Mouse (Mus musculus) lung, embryonic 14.5 days (tissue): Measurements from ENCODE around the gene Arf3. TPM values are rescaled to one million over a fixed set of nuclear protein-coding genes. Genes with fewer than 3 reads are reported as not detected.
A peak's percentile ranks its signal among the peaks of the same experiment; 100 is the strongest.

Experiments used
- ATAC-seq: fragments of 200-750 bp; cut with Nextera tagmentation; 2 replicates; pipeline ENCODE4 v1.8.0; 2017; ENCODE audit warnings: mild to moderate bottlenecking, moderate TSS enrichment, moderate library complexity; ENCODE audit not compliant: insufficient read depth
- DNase-seq: peaks from one replicate; pipeline ENCODE4 v3.0.0-alpha.2; 2015
- H3K27ac ChIP-seq: fragments of 300-500 bp; sonication (generic); 2 replicates; pipeline ENCODE4 v1.5.1; 2014; ENCODE audit warnings: low read depth, mild to moderate bottlenecking, moderate library complexity
- H3K27me3 ChIP-seq: fragments of 300-500 bp; sonication (generic); 2 replicates; pipeline ENCODE4 v1.6.1; 2014; ENCODE audit warnings: low read length, control low read depth; ENCODE audit not compliant: insufficient read depth
- H3K36me3 ChIP-seq: fragments of 300-500 bp; sonication (generic); 2 replicates; pipeline ENCODE4 v1.6.1; 2014; ENCODE audit warnings: control low read depth; ENCODE audit not compliant: insufficient read depth
- H3K4me1 ChIP-seq: fragments of 300-500 bp; sonication (generic); 2 replicates; pipeline ENCODE4 v1.6.1; 2014; ENCODE audit warnings: antibody characterized with exemption, control low read depth; ENCODE audit not compliant: insufficient read depth
- H3K4me2 ChIP-seq: fragments of 300-500 bp; sonication (generic); 2 replicates; pipeline ENCODE4 v1.6.1; 2014; ENCODE audit warnings: mild to moderate bottlenecking
- H3K4me3 ChIP-seq: fragments of 300-500 bp; sonication (generic); 2 replicates; pipeline ENCODE4 v1.5.1; 2014; ENCODE audit warnings: low read depth, low read length
- H3K9ac ChIP-seq: fragments of 300-500 bp; sonication (generic); 2 replicates; pipeline ENCODE4 v1.6.1; 2014
- H3K9me3 ChIP-seq: fragments of 300-500 bp; sonication (generic); 2 replicates; pipeline ENCODE4 v1.6.1; 2016; ENCODE audit warnings: low read depth, low read length, control low read depth
- CTCF ChIP-seq: IDR thresholded peaks from 2 replicates; pipeline ENCODE4 v1.5.1; 2016; ENCODE audit warnings: antibody characterized with exemption, low read depth
- whole genome bisulfite sequencing: fragments of 180-500 bp; shearing (Covaris S2); extraction: QIAGEN DNeasy Blood & Tissue Kit; methylation state at CpG from one replicate; pipeline ENCODE4 v1.1.7; 2014; 5-methylcytosine and 5-hydroxymethylcytosine counted together
- polyA plus RNA-seq: library from polyadenylated mRNA; unstranded; fragments of >200 nt; fragmentation: Nextera tagmentation; extraction: Ambion mirVana; gene quantifications from 2 replicates; pipeline ENCODE4 v1.2.1, GENCODE M21; 2014

Arf3 gene
- polyA plus RNA-seq, 1 experiment from 2014 or later, result 42.5 TPM

DNA sequence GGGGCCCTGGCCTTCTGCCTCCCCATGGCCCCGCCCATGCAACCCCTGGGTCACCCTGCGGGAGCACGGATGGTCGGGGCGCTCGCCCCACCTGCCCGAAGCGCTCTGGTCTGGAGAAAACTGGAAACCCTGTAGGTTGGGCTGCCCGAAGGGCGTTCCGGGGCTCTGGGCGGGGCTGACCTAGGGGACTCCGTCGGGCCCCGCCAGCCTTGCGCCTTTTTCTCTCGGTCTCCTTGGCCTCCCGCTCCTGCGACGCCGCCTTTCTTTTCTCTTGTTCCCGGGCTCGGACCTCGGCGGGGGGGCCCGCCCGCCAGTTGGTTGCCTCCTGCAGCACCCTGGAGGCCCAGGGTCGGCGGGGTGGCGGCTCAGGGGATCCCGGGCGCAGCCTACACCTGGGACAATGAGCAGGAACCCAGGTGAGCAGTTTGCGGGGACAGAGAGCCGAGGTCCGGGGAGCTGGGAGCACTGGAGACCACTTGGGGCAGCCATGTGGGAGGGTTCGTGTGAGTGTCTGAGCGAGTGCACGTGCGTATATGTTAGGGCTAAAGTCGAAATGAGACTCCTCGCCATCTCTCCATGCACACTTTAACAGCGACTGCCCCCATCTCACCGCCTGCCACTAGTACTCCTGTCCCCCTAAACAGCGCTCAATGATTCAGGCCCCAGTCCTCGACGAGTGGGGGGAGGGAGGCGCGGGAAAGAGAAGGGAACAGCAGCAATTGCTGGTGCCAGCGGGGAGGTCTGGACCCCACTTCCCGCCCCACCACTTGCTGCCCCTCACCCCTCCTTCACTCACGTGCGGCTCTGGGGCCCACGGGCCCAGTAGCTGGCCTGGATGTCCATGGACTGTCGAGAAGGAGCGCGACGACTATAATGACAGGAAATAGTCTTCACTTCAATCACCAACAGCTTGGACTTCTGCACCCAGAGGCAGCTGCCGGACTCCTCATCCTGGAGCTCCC is 44.1 kb upstream of the Arf3 start:
- H3K4me1 ChIP-seq, result peaks cover 9% of the 10 kb centered on the region; the same call in 1 of the 2 replicates
- H3K27me3 ChIP-seq, result peaks cover 81% of the 10 kb centered on the region
- peaks cover 11% of the 10 kb centered on the region for H3K36me3 ChIP-seq
- H3K9ac ChIP-seq, result peak overlapping the region; percentile 18; the same call in 1 of the 2 replicates
- WGBS, result 1% methylated on average over 58 of the region's 58 CpGs
- DNase-seq (peak; percentile 56), ATAC-seq (peak; percentile 9; the same call in 1 of the 2 replicates)
- peak overlapping the region; percentile 45 for H3K4me3 ChIP-seq
- no peak for TF ChIP-seq CTCF
- peak overlapping the region; percentile 76 for H3K4me2 ChIP-seq
- no peak overlapping the region for H3K27ac ChIP-seq
- H3K9me3 ChIP-seq, result no peaks in the 10 kb centered on the region

DNA sequence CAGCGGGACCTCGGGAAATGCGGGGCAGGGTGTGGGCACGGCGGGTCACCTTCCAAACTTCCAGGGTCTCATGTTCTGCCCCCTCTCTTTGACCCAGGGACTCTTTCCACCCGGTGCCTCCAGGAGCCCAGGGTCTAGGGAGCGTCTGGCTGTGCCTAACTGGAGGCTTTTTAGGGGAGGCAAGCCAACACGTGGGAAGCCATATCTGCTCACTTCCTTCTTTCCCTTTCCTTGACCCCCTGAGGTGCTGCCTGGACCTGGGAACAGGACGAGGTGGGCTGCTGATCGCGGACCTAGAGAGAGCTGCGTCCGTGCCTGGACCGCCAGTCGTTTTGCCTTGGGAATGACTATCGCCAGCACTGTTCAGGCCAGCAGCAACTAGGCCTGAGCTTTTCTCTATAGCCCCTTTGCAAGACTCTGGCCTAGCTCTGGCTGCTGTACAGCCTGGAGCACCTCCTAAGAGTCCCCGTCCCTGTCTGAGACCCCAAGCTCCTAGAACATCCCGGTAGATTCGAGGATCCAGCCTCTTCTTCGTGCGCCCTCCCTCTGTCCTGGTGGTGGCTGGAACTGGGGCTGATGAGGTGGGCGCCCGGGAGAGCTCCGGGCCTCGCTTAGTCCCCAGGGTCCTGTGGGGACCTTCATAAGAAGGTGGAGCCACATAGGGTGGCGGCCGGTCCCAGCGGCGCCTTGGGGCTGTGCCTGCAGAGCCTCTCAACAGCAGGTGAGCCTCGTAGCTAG is 43.2 kb upstream of the Arf3 start:
- no peak for TF ChIP-seq CTCF
- H3K4me3 ChIP-seq, result peak overlapping the region; percentile 45
- peaks cover 6% of the 10 kb centered on the region for H3K36me3 ChIP-seq
- H3K27me3 ChIP-seq, result peaks cover 89% of the 10 kb centered on the region
- H3K4me1 ChIP-seq, result peaks cover 9% of the 10 kb centered on the region; the same call in 1 of the 2 replicates
- peak overlapping the region; percentile 83 for H3K4me2 ChIP-seq
- H3K27ac ChIP-seq, result no peak overlapping the region
- WGBS, result 13% methylated on average over 30 of the region's 30 CpGs
- ATAC-seq, result no peak
- DNase-seq, result no peak
- H3K9ac ChIP-seq, result peak overlapping the region; percentile 18; the same call in 1 of the 2 replicates
- H3K9me3 ChIP-seq, result no peaks in the 10 kb centered on the region

DNA sequence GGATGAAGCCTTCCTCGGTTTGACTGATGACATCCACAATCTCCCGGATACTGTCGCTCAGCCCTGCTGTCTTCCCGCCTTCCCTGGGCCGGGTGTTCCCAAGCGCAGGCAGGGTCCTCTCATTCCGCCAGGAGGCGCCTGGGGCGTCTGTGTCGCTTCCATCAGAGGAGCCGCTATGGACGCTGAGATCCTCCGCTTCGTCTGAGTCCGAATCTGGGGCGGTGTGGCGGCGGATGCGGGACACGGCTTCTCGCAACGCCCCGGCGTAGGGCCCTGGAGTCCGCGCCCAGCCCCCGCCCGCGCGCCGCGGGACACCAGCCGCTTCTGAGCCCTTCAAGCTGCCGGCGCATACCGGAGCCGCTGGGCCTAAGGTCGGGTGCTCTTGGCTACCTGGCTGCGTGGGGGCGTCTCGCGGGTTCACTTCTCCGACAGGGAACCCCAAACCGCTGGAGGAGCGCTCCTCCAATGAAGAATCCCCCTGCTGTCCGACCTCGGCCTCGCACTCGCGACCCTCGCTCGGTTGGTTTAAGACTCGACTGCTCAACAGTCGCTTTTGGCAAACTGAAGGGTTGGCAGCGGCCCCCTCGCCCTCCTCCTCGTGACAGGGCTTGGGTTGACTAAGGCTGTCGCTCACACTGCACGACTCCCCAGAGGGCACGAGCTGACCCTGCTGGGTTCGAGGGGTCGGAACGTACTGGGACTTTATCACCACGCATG is 42.5 kb upstream of the Arf3 start:
- no peaks in the 10 kb centered on the region for H3K9me3 ChIP-seq
- DNase-seq, result peak; percentile 89
- H3K36me3 ChIP-seq, result no peaks in the 10 kb centered on the region
- peak; percentile 42 for ATAC-seq
- H3K27ac ChIP-seq, result no peak overlapping the region
- H3K9ac ChIP-seq, result peak overlapping the region; percentile 40
- H3K4me3 ChIP-seq, result peak overlapping the region; percentile 45
- peak; percentile 79 for TF ChIP-seq CTCF
- peaks cover 97% of the 10 kb centered on the region for H3K27me3 ChIP-seq
- H3K4me1 ChIP-seq, result peaks cover 9% of the 10 kb centered on the region; the same call in 1 of the 2 replicates
- whole genome bisulfite sequencing, result 1% methylated on average over 64 of the region's 64 CpGs
- peak overlapping the region; percentile 83 for H3K4me2 ChIP-seq

DNA sequence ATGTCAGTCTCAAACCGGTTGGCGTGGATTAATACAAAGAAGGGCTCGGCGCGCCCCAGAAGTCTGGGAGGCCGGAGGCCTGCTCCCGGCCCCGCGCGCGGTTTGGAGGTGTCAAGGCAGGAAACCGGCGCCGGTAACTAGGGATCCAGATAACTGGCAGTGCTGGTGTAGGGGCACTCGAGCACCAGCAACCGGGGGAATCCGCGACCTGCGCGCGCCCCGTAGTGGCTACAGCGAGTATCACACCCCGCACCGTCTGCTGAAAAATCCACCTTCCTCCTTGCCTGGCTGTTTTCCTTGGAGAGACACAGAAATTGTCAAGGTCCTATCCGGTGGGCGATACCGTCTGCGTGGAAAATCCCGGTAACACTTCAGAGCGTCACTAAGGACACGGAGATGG is 41.0 kb upstream of the Arf3 start:
- under 1% methylated on average over 32 of the region's 32 CpGs for WGBS
- no peaks in the 10 kb centered on the region for H3K9me3 ChIP-seq
- H3K36me3 ChIP-seq, result no peaks in the 10 kb centered on the region
- H3K9ac ChIP-seq, result no peak overlapping the region
- H3K4me3 ChIP-seq, result no peak overlapping the region
- peaks cover 9% of the 10 kb centered on the region; the same call in 1 of the 2 replicates for H3K4me1 ChIP-seq
- H3K27me3 ChIP-seq, result peaks cover 100% of the 10 kb centered on the region
- H3K4me2 ChIP-seq, result peak overlapping the region; percentile 48
- peak; percentile 89 for TF ChIP-seq CTCF
- DNase-seq, result peak; percentile 88
- no peak for ATAC-seq
- H3K27ac ChIP-seq, result no peak overlapping the region

DNA sequence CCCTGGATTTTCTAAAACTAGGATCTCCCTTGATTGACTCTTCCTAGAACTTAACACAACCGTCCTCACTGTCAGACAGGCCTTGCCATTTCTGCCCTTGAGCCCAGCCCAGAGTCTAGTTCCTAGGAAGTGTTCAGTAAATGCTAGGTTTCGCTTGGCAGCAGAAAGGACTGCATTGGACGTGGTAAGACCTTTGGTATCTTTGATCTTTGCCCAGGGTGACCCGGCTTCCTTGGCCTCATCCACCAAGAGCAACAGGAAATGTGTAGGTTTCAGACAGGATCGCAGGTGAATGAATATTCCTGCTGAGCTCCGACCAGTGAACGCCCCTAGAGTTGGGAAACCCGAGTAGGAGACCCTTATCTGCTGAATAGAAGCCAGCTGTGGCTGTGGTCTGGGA is 39.9 kb upstream of the Arf3 start:
- H3K9me3 ChIP-seq, result no peaks in the 10 kb centered on the region
- H3K27ac ChIP-seq, result no peak overlapping the region
- no peaks in the 10 kb centered on the region for H3K36me3 ChIP-seq
- no peak overlapping the region for H3K9ac ChIP-seq
- DNase-seq (no peak), ATAC-seq (no peak)
- no peak overlapping the region for H3K4me3 ChIP-seq
- TF ChIP-seq CTCF, result no peak
- no peak overlapping the region for H3K4me2 ChIP-seq
- H3K27me3 ChIP-seq, result peaks cover 100% of the 10 kb centered on the region
- 5% methylated on average over 8 of the region's 8 CpGs for WGBS
- peaks cover 4% of the 10 kb centered on the region; the same call in 1 of the 2 replicates for H3K4me1 ChIP-seq

DNA sequence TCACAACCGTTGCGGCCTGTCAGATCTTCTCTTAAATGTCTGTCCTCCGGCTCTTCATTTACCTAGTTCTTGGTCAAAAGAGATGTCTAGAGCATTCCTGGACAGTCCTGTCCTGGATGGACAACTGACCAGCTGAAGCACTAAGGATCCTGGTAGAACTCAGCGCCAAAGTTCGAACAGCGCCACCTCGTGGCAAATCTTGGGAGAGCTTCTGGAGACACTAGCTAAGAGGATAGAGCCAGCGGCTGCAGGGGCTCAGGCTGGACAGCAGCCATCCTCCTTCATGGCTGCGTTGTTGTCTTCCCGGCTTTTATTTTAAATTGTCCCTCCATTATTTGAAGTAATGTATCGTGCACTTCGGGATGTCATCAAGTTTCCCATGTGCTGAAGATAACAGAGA is 36.4 kb upstream of the Arf3 start:
- Histone ChIP-seq H3K4me1 (no peaks in the 10 kb centered on the region), H3K9ac (no peak overlapping the region), H3K27ac (no peak overlapping the region), H3K36me3 (no peaks in the 10 kb centered on the region), H3K4me3 (no peak overlapping the region), H3K27me3 (peaks cover 100% of the 10 kb centered on the region), H3K4me2 (no peak overlapping the region), H3K9me3 (no peaks in the 10 kb centered on the region)
- TF ChIP-seq CTCF, result peak; percentile 83
- no peak for ATAC-seq
- DNase-seq, result peak; percentile 94
- 10% methylated on average over 12 of the region's 12 CpGs for WGBS
